In genomic region chr19:21331621-21332155, GRCm38 (mm10) we compare ENCODE assay signal across 23 mouse cellular contexts.
"Had no signal": no experiment of that assay in that cellular context is flagged by ENCODE, and none has a peak within 500 bp of the region (broad histone marks: within the 10 kb centered on the region; RNA-seq: fewer than 3 reads in every experiment).

No protein-coding gene starts in this region.

- H3K4me1 ChIP-seq: heart, embryonic 10.5 days; hindbrain, embryonic 13.5 days; hindbrain, embryonic 15.5 days; kidney, embryonic 15.5 days; limb, embryonic 13.5 days; limb, embryonic 15.5 days; liver, embryonic 13.5 days had no signal

- H3K9me3 ChIP-seq: heart, embryonic 10.5 days; heart, embryonic 13.5 days; heart, embryonic 15.5 days; hindbrain, embryonic 13.5 days; hindbrain, embryonic 15.5 days; kidney, embryonic 15.5 days; limb, embryonic 13.5 days; limb, embryonic 15.5 days; liver, embryonic 13.5 days had no signal

- ATAC-seq: forebrain, embryonic 16.5 days; hindbrain, postnatal 0 days; intestine, embryonic 16.5 days had no signal

- H3K4me3 ChIP-seq: heart, embryonic 10.5 days; heart, embryonic 13.5 days; heart, embryonic 15.5 days; hindbrain, embryonic 13.5 days; hindbrain, embryonic 15.5 days; kidney, embryonic 15.5 days; limb, embryonic 13.5 days; limb, embryonic 15.5 days; liver, embryonic 13.5 days had no signal

- H3K4me2 ChIP-seq: heart, embryonic 13.5 days; heart, embryonic 15.5 days; hindbrain, embryonic 13.5 days; hindbrain, embryonic 15.5 days; kidney, embryonic 15.5 days; limb, embryonic 13.5 days; limb, embryonic 15.5 days; liver, embryonic 11.5 days; liver, embryonic 13.5 days had no signal

- H3K36me3 ChIP-seq: heart, embryonic 10.5 days; heart, embryonic 13.5 days; heart, embryonic 15.5 days; hindbrain, embryonic 13.5 days; hindbrain, embryonic 15.5 days; kidney, embryonic 15.5 days; limb, embryonic 13.5 days; limb, embryonic 15.5 days; liver, embryonic 13.5 days had no signal

- DNase-seq: heart, postnatal 14 days; kidney, adult 11 months; kidney, adult 2 months; kidney, adult 9 months; kidney, postnatal 14 days; kidney, postnatal 36 days; layer of hippocampus, adult 9-11 months; layer of hippocampus, postnatal 36 days; left cerebral cortex, postnatal 4 days; liver, embryonic 13.5 days had no signal

- H3K9ac ChIP-seq: heart, embryonic 13.5 days; heart, embryonic 15.5 days; hindbrain, embryonic 13.5 days; hindbrain, embryonic 15.5 days; kidney, embryonic 15.5 days; limb, embryonic 13.5 days; limb, embryonic 15.5 days; liver, embryonic 13.5 days had no signal

- H3K27ac ChIP-seq: heart, embryonic 10.5 days; heart, embryonic 13.5 days; heart, embryonic 15.5 days; hindbrain, embryonic 13.5 days; hindbrain, embryonic 15.5 days; hindbrain, postnatal 0 days; kidney, embryonic 15.5 days; kidney, postnatal 0 days; limb, embryonic 13.5 days; limb, embryonic 15.5 days; liver, embryonic 13.5 days had no signal

- H3K27me3 ChIP-seq: heart, embryonic 13.5 days; heart, embryonic 15.5 days; hindbrain, embryonic 13.5 days; hindbrain, embryonic 15.5 days; kidney, embryonic 15.5 days; limb, embryonic 13.5 days; limb, embryonic 15.5 days; liver, embryonic 13.5 days had no signal
